ENCODE assay signal across 8 mouse cellular contexts in genomic region chr8:86623551-86623910, GRCm38 (mm10). TPM values are rescaled to one million over a fixed set of nuclear protein-coding genes. Genes with fewer than 3 reads are reported as not detected.
DNase-seq lines count a peak whose midpoint lies in the region; ATAC-seq and TF ChIP-seq lines count a peak whose summit lies in the region.

No protein-coding gene starts in this region.

- under 1% methylated on average over 10 of the region's 14 CpGs for WGBS in kidney, embryonic 16.5 days
- WGBS in hindbrain, embryonic 16.5 days, result 3% methylated on average over 10 of the region's 14 CpGs
- WGBS in midbrain, embryonic 16.5 days, result under 1% methylated on average over 14 of the region's 14 CpGs

- H3K27ac ChIP-seq in kidney, embryonic 16.5 days (ENCODE audit: low read length), result peak overlapping the region; percentile 69
- H3K27ac ChIP-seq in cortical plate, adult 2 months (ENCODE audit: insufficient read depth, low read length), result peak overlapping the region; percentile 53; the same call in 1 of the 2 replicates
- peak overlapping the region; percentile 89 for H3K27ac ChIP-seq in hindbrain, embryonic 16.5 days (ENCODE audit: low read depth, low read length)
- H3K27ac ChIP-seq in midbrain, embryonic 16.5 days (ENCODE audit: low read length), result peak overlapping the region; percentile 93

- peak overlapping the region; percentile 58 for H3K4me2 ChIP-seq in kidney, embryonic 16.5 days (replicated peaks; ENCODE audit: low read depth, low read length)
- peak overlapping the region; percentile 80 for H3K4me2 ChIP-seq in hindbrain, embryonic 16.5 days (ENCODE audit: low read length)
- peak overlapping the region; percentile 62 for H3K4me2 ChIP-seq in midbrain, embryonic 16.5 days (ENCODE audit: low read length)

- H3K27me3 ChIP-seq in kidney, embryonic 16.5 days (ENCODE audit: insufficient read depth, low read length), result no peaks in the 10 kb centered on the region
- H3K27me3 ChIP-seq in hindbrain, embryonic 16.5 days (replicated peaks; ENCODE audit: control insufficient read depth, insufficient read depth, low read length), result no peaks in the 10 kb centered on the region
- no peaks in the 10 kb centered on the region for H3K27me3 ChIP-seq in midbrain, embryonic 16.5 days (ENCODE audit: control insufficient read depth, insufficient read depth, low read depth, low read length)

- DNase-seq in kidney, adult 9 months, result no peak
- DNase-seq in adrenal gland, adult 18-20 months (ENCODE audit: low spot score in 2 of 2), result no peak
- DNase-seq in Muller cell, postnatal 12 days (ENCODE audit: inconsistent ontology term), result no peak
- no peak for DNase-seq in MN1 (ENCODE audit: low spot score)

- H3K36me3 ChIP-seq in kidney, embryonic 16.5 days (ENCODE audit: insufficient read depth, low read length), result no peaks in the 10 kb centered on the region
- H3K36me3 ChIP-seq in hindbrain, embryonic 16.5 days (ENCODE audit: control insufficient read depth, insufficient read depth, low read length), result no peaks in the 10 kb centered on the region
- no peaks in the 10 kb centered on the region for H3K36me3 ChIP-seq in midbrain, embryonic 16.5 days (ENCODE audit: control insufficient read depth, insufficient read depth, low read length)

- H3K9me3 ChIP-seq in kidney, embryonic 16.5 days (ENCODE audit: low read length), result no peaks in the 10 kb centered on the region
- no peaks in the 10 kb centered on the region for H3K9me3 ChIP-seq in hindbrain, embryonic 16.5 days (ENCODE audit: control insufficient read depth, low read length)
- no peaks in the 10 kb centered on the region for H3K9me3 ChIP-seq in midbrain, embryonic 16.5 days (replicated peaks; ENCODE audit: control insufficient read depth, low read length, poor library complexity, severe bottlenecking)

- peak; percentile 75 for TF ChIP-seq POLR2A in cortical plate, adult 2 months (IDR thresholded peaks at IDR 0.05; ENCODE audit: extremely low read depth, insufficient read depth, low read length)

- TF ChIP-seq CTCF in cortical plate, adult 2 months (IDR thresholded peaks at IDR 0.05; ENCODE audit: extremely low read depth, insufficient read depth, low read length), result no peak

- H3K4me1 ChIP-seq in kidney, embryonic 16.5 days (ENCODE audit: insufficient read depth, low read length), result peaks cover 6% of the 10 kb centered on the region
- H3K4me1 ChIP-seq in cortical plate, adult 2 months (ENCODE audit: control insufficient read depth, insufficient read depth, low read length), result peaks cover 3% of the 10 kb centered on the region; the same call in 1 of the 2 replicates
- peaks cover 13% of the 10 kb centered on the region for H3K4me1 ChIP-seq in hindbrain, embryonic 16.5 days (ENCODE audit: control insufficient read depth, insufficient read depth, low read depth, low read length)
- H3K4me1 ChIP-seq in midbrain, embryonic 16.5 days (ENCODE audit: control insufficient read depth, insufficient read depth, low read length), result peaks cover 18% of the 10 kb centered on the region

- H3K9ac ChIP-seq in kidney, embryonic 16.5 days (replicated peaks; ENCODE audit: low read length), result peak overlapping the region; percentile 80
- H3K9ac ChIP-seq in hindbrain, embryonic 16.5 days (ENCODE audit: low read depth, low read length), result peak overlapping the region; percentile 79
- H3K9ac ChIP-seq in midbrain, embryonic 16.5 days (ENCODE audit: low read depth, low read length), result peak overlapping the region; percentile 84

- H3K4me3 ChIP-seq in kidney, embryonic 16.5 days (ENCODE audit: low read length), result peak overlapping the region; percentile 80
- H3K4me3 ChIP-seq in cortical plate, adult 2 months (ENCODE audit: insufficient read depth, low read length), result peak overlapping the region; percentile 73
- H3K4me3 ChIP-seq in hindbrain, embryonic 16.5 days (ENCODE audit: low read length), result peak overlapping the region; percentile 88
- H3K4me3 ChIP-seq in midbrain, embryonic 16.5 days (ENCODE audit: low read depth, low read length), result peak overlapping the region; percentile 73

- no peak for ATAC-seq in kidney, embryonic 16.5 days (ENCODE audit: low FRiP score, low TSS enrichment)
- no peak for ATAC-seq in hindbrain, embryonic 16.5 days
- ATAC-seq in midbrain, embryonic 16.5 days, result no peak

RNA-seq across cellular contexts. Expression of gene Lonp2, which starts 0.3 kb away (rescaled TPM):
- 74.9 and 77.6 TPM in 2 replicates for polyA plus RNA-seq in kidney, embryonic 16.5 days (2015; fragmentation: Nextera tagmentation; extraction: Ambion mirVana)
- polyA plus RNA-seq in cortical plate, adult 2 months (2012; rRNA removed), result 51.6 and 53.1 TPM in 2 replicates
- 91.5 and 93.5 TPM in 2 replicates for polyA plus RNA-seq in hindbrain, embryonic 16.5 days (2015; fragmentation: Nextera tagmentation; extraction: Ambion mirVana)
- polyA plus RNA-seq in midbrain, embryonic 16.5 days (2015; fragmentation: Nextera tagmentation; extraction: Ambion mirVana), result 84.8 and 94.5 TPM in 2 replicates
- 100 to 1,000 TPM; 116 to 139 TPM for total RNA-seq in adrenal gland, adult 18-20 months (2021)

RNA-seq across cellular contexts. Expression of gene Abcc12, which starts 43.0 kb away (rescaled TPM):
- 0.05 and 0.06 TPM in 2 replicates for polyA plus RNA-seq in kidney, embryonic 16.5 days (2015; fragmentation: Nextera tagmentation; extraction: Ambion mirVana)
- 0.38 and 0.65 TPM in 2 replicates for polyA plus RNA-seq in cortical plate, adult 2 months (2012; rRNA removed)
- polyA plus RNA-seq in hindbrain, embryonic 16.5 days (2015; fragmentation: Nextera tagmentation; extraction: Ambion mirVana), result 0.20 and 0.26 TPM in 2 replicates
- polyA plus RNA-seq in midbrain, embryonic 16.5 days (2015; fragmentation: Nextera tagmentation; extraction: Ambion mirVana), result 0.21 and 0.33 TPM in 2 replicates
- not detected for total RNA-seq in adrenal gland, adult 18-20 months (2021)
